Mouse (Mus musculus): ENCODE data around the gene Zfp92. TPM values are rescaled to one million over a fixed set of nuclear protein-coding genes. Genes with fewer than 3 reads are reported as not detected.

Zfp92 gene
- polyA plus RNA-seq, 1 experiment from 2014 or later: not detected

- Histone ChIP-seq H3K36me3 (replicated peaks; ENCODE audit: insufficient read depth, low read length) (no peaks in the 10 kb centered on the region), H3K9ac (replicated peaks) (no peak overlapping the region), H3K27me3 (ENCODE audit: insufficient read depth, low read length) (no peaks in the 10 kb centered on the region), H3K27ac (ENCODE audit: low read depth) (peak overlapping the region; percentile 60), H3K9me3 (ENCODE audit: low read length) (no peaks in the 10 kb centered on the region), H3K4me2 (ENCODE audit: low read depth, low read length) (no peak overlapping the region), H3K4me1 (ENCODE audit: insufficient read depth) (no peaks in the 10 kb centered on the region), H3K4me3 (ENCODE audit: low read depth, low read length) (no peak overlapping the region)
- TF ChIP-seq CTCF (IDR thresholded peaks at IDR 0.05; ENCODE audit: low read depth) (no peak), EP300 (IDR thresholded peaks at IDR 0.05; ENCODE audit: low read depth) (no peak)
- 67% methylated on average over 1 of the region's 1 CpGs for WGBS (ENCODE audit: insufficient replicate concordance)
- DNase-seq (no peak), ATAC-seq (peak; percentile 67)
Measured at GRCm38 (mm10) chrX:73468752-73469151, 57.9 kb downstream of the Zfp92 start.

- DNase-seq (no peak), ATAC-seq (no peak)
- Histone ChIP-seq H3K27me3 (ENCODE audit: insufficient read depth, low read length) (no peaks in the 10 kb centered on the region), H3K36me3 (replicated peaks; ENCODE audit: insufficient read depth, low read length) (no peaks in the 10 kb centered on the region), H3K4me1 (ENCODE audit: insufficient read depth) (peaks cover 5% of the 10 kb centered on the region), H3K4me2 (ENCODE audit: low read depth, low read length) (no peak overlapping the region), H3K9ac (replicated peaks) (no peak overlapping the region), H3K9me3 (ENCODE audit: low read length) (no peaks in the 10 kb centered on the region), H3K4me3 (ENCODE audit: low read depth, low read length) (no peak overlapping the region), H3K27ac (ENCODE audit: low read depth) (no peak overlapping the region)
- WGBS (ENCODE audit: insufficient replicate concordance): 70% methylated on average over 3 of the region's 3 CpGs
- TF ChIP-seq EP300 (IDR thresholded peaks at IDR 0.05; ENCODE audit: low read depth): no peak
- no peak for TF ChIP-seq CTCF (IDR thresholded peaks at IDR 0.05; ENCODE audit: low read depth)
Measured at GRCm38 (mm10) chrX:73471764-73472163, 60.9 kb downstream of the Zfp92 start.

- no peaks in the 10 kb centered on the region for H3K27me3 ChIP-seq (ENCODE audit: insufficient read depth, low read length)
- H3K9me3 ChIP-seq (ENCODE audit: low read length): no peaks in the 10 kb centered on the region
- DNase-seq (no peak), ATAC-seq (no peak)
- H3K27ac ChIP-seq (ENCODE audit: low read depth): no peak overlapping the region
- no peak overlapping the region for H3K4me3 ChIP-seq (ENCODE audit: low read depth, low read length)
- TF ChIP-seq EP300 (IDR thresholded peaks at IDR 0.05; ENCODE audit: low read depth): no peak
- TF ChIP-seq CTCF (IDR thresholded peaks at IDR 0.05; ENCODE audit: low read depth): no peak
- 69% methylated on average over 12 of the region's 12 CpGs for WGBS (ENCODE audit: insufficient replicate concordance)
- no peak overlapping the region for H3K4me2 ChIP-seq (ENCODE audit: low read depth, low read length)
- no peaks in the 10 kb centered on the region for H3K36me3 ChIP-seq (replicated peaks; ENCODE audit: insufficient read depth, low read length)
- no peak overlapping the region for H3K9ac ChIP-seq (replicated peaks)
- peaks cover 5% of the 10 kb centered on the region for H3K4me1 ChIP-seq (ENCODE audit: insufficient read depth)
Measured at GRCm38 (mm10) chrX:73474340-73475165, 63.7 kb downstream of the Zfp92 start.

GRCm38 (mm10) chrX:73475658-73476256 is 64.9 kb downstream of the Zfp92 start:
- peak overlapping the region; percentile 57 for H3K27ac ChIP-seq (ENCODE audit: low read depth)
- H3K9me3 ChIP-seq (ENCODE audit: low read length): no peaks in the 10 kb centered on the region
- H3K4me2 ChIP-seq (ENCODE audit: low read depth, low read length): no peak overlapping the region
- H3K36me3 ChIP-seq (replicated peaks; ENCODE audit: insufficient read depth, low read length): no peaks in the 10 kb centered on the region
- 67% methylated on average over 1 of the region's 1 CpGs for WGBS (ENCODE audit: insufficient replicate concordance)
- no peak overlapping the region for H3K4me3 ChIP-seq (ENCODE audit: low read depth, low read length)
- DNase-seq (no peak), ATAC-seq (no peak; the same call in 1 of the 2 replicates)
- TF ChIP-seq CTCF (IDR thresholded peaks at IDR 0.05; ENCODE audit: low read depth) (no peak), EP300 (IDR thresholded peaks at IDR 0.05; ENCODE audit: low read depth) (no peak)
- no peak overlapping the region for H3K9ac ChIP-seq (replicated peaks)
- peaks cover 5% of the 10 kb centered on the region for H3K4me1 ChIP-seq (ENCODE audit: insufficient read depth)
- H3K27me3 ChIP-seq (ENCODE audit: insufficient read depth, low read length): no peaks in the 10 kb centered on the region

- H3K4me2 ChIP-seq (ENCODE audit: low read depth, low read length): no peak overlapping the region
- peak; percentile 39; the same call in 1 of the 2 replicates for TF ChIP-seq EP300 (IDR thresholded peaks at IDR 0.05; ENCODE audit: low read depth)
- no peak for TF ChIP-seq CTCF (IDR thresholded peaks at IDR 0.05; ENCODE audit: low read depth)
- peak overlapping the region; percentile 57 for H3K27ac ChIP-seq (ENCODE audit: low read depth)
- ATAC-seq: peak; percentile 89
- H3K9me3 ChIP-seq (ENCODE audit: low read length): no peaks in the 10 kb centered on the region
- peaks cover 5% of the 10 kb centered on the region for H3K4me1 ChIP-seq (ENCODE audit: insufficient read depth)
- H3K4me3 ChIP-seq (ENCODE audit: low read depth, low read length): no peak overlapping the region
- no peak overlapping the region for H3K9ac ChIP-seq (replicated peaks)
- no peaks in the 10 kb centered on the region for H3K36me3 ChIP-seq (replicated peaks; ENCODE audit: insufficient read depth, low read length)
- no peaks in the 10 kb centered on the region for H3K27me3 ChIP-seq (ENCODE audit: insufficient read depth, low read length)
- peak; percentile 47 for DNase-seq
- WGBS (ENCODE audit: insufficient replicate concordance): 58% methylated on average over 2 of the region's 2 CpGs
Measured at GRCm38 (mm10) chrX:73476621-73477020, 65.7 kb downstream of the Zfp92 start.

DNA sequence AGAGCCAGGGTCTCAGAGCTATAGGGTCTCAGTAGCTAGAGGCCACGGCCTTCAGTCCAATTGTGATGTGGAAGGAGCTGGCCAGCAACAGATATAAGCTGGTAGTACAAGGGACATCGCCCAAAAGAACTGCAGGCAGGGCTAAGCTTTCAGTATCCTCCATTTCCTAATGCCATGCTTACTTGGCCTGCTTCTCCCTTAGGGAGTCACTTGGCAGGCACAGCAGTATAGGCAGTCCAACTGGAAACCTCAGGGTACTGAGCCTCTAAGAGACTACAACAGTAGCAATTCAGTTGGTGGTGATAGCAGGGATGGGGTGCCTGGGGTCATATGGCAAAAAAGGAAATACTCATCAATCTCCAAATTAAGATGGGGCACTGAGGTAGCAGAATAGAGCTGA is 66.6 kb downstream of the Zfp92 start:
- no peaks in the 10 kb centered on the region for H3K9me3 ChIP-seq (ENCODE audit: low read length)
- 0 out of 2 replicates have a peak, but pooled peaks cover 2% of the 10 kb centered on the region for H3K27me3 ChIP-seq (ENCODE audit: insufficient read depth, low read length)
- peaks cover 5% of the 10 kb centered on the region for H3K4me1 ChIP-seq (ENCODE audit: insufficient read depth)
- ATAC-seq (no peak), DNase-seq (no peak)
- H3K9ac ChIP-seq (replicated peaks): no peak overlapping the region
- H3K4me3 ChIP-seq (ENCODE audit: low read depth, low read length): no peak overlapping the region
- TF ChIP-seq CTCF (IDR thresholded peaks at IDR 0.05; ENCODE audit: low read depth) (no peak), EP300 (IDR thresholded peaks at IDR 0.05; ENCODE audit: low read depth) (no peak)
- 72% methylated on average over 2 of the region's 2 CpGs for WGBS (ENCODE audit: insufficient replicate concordance)
- no peak overlapping the region for H3K4me2 ChIP-seq (ENCODE audit: low read depth, low read length)
- H3K27ac ChIP-seq (ENCODE audit: low read depth): no peak overlapping the region
- H3K36me3 ChIP-seq (replicated peaks; ENCODE audit: insufficient read depth, low read length): no peaks in the 10 kb centered on the region

Other genes starting within 250 kb of the Zfp92 start
- not detected in 2 replicates for gene Spin2d, start 234.1 kb upstream of the Zfp92 start, polyA plus RNA-seq (2015; fragmentation: Nextera tagmentation; extraction: Ambion mirVana)
- gene Xlr3b, start 218.9 kb upstream of the Zfp92 start, polyA plus RNA-seq (2015; fragmentation: Nextera tagmentation; extraction: Ambion mirVana): 0.80 and 2.0 TPM in 2 replicates
- 0.85 and 1.1 TPM in 2 replicates for gene Xlr4b, start 196.8 kb upstream of the Zfp92 start, polyA plus RNA-seq (2015; fragmentation: Nextera tagmentation; extraction: Ambion mirVana)
- gene F8a, start 182.8 kb upstream of the Zfp92 start, polyA plus RNA-seq (2015; fragmentation: Nextera tagmentation; extraction: Ambion mirVana): 5.6 and 5.7 TPM in 2 replicates
- 0.25 and 0.29 TPM in 2 replicates for gene Xlr4c, start 168.0 kb upstream of the Zfp92 start, polyA plus RNA-seq (2015; fragmentation: Nextera tagmentation; extraction: Ambion mirVana)
- not detected in 2 replicates for gene Xlr3c, start 145.7 kb upstream of the Zfp92 start, polyA plus RNA-seq (2015; fragmentation: Nextera tagmentation; extraction: Ambion mirVana)
- gene Xlr5a, start 118.1 kb upstream of the Zfp92 start, polyA plus RNA-seq (2015; fragmentation: Nextera tagmentation; extraction: Ambion mirVana): not detected in 2 replicates
- not detected in 2 replicates for gene Xlr5c, start 118.1 kb upstream of the Zfp92 start, polyA plus RNA-seq (2015; fragmentation: Nextera tagmentation; extraction: Ambion mirVana)
- gene Gm45015, start 74.3 kb upstream of the Zfp92 start, polyA plus RNA-seq (2015; fragmentation: Nextera tagmentation; extraction: Ambion mirVana): not detected in 2 replicates
- 1.7 and 1.8 TPM in 2 replicates for gene Zfp275, start 68.5 kb upstream of the Zfp92 start, polyA plus RNA-seq (2015; fragmentation: Nextera tagmentation; extraction: Ambion mirVana)
- gene Gm18336, start 12.4 kb upstream of the Zfp92 start, polyA plus RNA-seq (2015; fragmentation: Nextera tagmentation; extraction: Ambion mirVana): not detected in 2 replicates
- gene Trex2, start 24.2 kb downstream of the Zfp92 start, polyA plus RNA-seq (2015; fragmentation: Nextera tagmentation; extraction: Ambion mirVana): not detected in 2 replicates
- gene Haus7, start 47.9 kb downstream of the Zfp92 start, polyA plus RNA-seq (2015; fragmentation: Nextera tagmentation; extraction: Ambion mirVana): 22.1 and 25.3 TPM in 2 replicates
- gene Bgn, start 72.5 kb downstream of the Zfp92 start, polyA plus RNA-seq (2015; fragmentation: Nextera tagmentation; extraction: Ambion mirVana): 17.4 and 18.3 TPM in 2 replicates
- gene Atp2b3, start 92.0 kb downstream of the Zfp92 start, polyA plus RNA-seq (2015; fragmentation: Nextera tagmentation; extraction: Ambion mirVana): not detected in 2 replicates
- 3.9 and 4.2 TPM in 2 replicates for gene Dusp9, start 228.3 kb downstream of the Zfp92 start, polyA plus RNA-seq (2015; fragmentation: Nextera tagmentation; extraction: Ambion mirVana)
- 0.61 and 0.66 TPM in 2 replicates for gene Pnck, start 249.0 kb downstream of the Zfp92 start, polyA plus RNA-seq (2015; fragmentation: Nextera tagmentation; extraction: Ambion mirVana)

All from liver, postnatal 0 days (tissue).